Mouse (Mus musculus): ENCODE data around the gene Sp140. TPM values are rescaled to one million over a fixed set of nuclear protein-coding genes. Genes with fewer than 3 reads are reported as not detected.
"Not testable (repeated sequence)": the region's sequence is repeated elsewhere in the genome, so short reads cannot be mapped to it uniquely, and the experiment has no call there.

Gene Sp140
- total RNA-seq, 2 experiments from 2014 or later, result 0.43 to 0.77 TPM

GRCm38 (mm10) chr1:85649881-85650280, 49.7 kb downstream of the Sp140 start, which contains the start of gene Sp100:
Sp100 (plus strand) TSS chr1:85649988.
- not testable (repeated sequence) for DNase-seq

GRCm38 (mm10) chr1:85650524-85650923, 50.3 kb downstream of the Sp140 start:
- DNase-seq, result not testable (repeated sequence)

- DNase-seq, result peak; percentile 5
Measured at GRCm38 (mm10) chr1:85651770-85652275, 51.6 kb downstream of the Sp140 start.

DNA sequence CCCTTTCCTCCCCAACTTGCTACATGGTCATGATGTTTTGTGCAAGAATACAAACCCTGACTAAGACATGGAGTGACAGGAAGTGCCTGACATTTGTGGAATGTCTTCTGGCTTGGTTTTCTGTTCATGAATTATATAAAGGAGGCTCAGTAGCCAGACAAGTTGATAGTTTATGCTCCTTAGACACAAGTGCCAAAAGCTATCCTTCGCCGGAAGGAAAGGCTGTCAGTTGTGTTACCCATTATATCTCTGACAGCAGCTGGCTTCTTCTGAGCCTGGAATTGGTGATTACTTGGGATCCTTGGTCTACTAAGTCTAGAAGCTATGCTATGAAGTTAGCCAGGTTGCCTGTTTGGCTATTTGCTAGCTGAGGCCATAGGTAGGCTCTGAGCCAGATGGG, 57.0 kb downstream of the Sp140 start:
- DNase-seq, result not testable (repeated sequence)

- DNase-seq, result no peak
Measured at GRCm38 (mm10) chr1:85664266-85664665, 64.1 kb downstream of the Sp140 start.

DNA sequence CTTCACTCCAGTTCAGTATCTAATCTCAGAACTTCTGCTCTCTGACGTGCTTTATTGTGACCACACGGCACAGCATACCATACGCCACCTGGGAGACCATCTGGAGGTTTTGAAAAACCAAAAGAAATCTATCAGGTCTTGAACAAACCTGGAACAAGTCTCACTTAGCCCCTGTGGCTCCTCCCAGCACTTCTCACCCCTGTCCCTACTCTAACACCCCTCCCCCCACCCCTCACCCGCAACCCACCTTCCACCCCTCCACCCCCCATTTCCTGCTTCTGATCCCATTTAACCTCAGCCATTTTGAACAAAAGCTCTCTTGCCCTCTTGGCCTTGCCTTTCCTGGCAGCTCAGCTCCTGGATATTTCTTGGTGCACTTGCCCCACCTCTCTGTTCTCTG, 80.0 kb downstream of the Sp140 start:
- no peak for DNase-seq

DNA sequence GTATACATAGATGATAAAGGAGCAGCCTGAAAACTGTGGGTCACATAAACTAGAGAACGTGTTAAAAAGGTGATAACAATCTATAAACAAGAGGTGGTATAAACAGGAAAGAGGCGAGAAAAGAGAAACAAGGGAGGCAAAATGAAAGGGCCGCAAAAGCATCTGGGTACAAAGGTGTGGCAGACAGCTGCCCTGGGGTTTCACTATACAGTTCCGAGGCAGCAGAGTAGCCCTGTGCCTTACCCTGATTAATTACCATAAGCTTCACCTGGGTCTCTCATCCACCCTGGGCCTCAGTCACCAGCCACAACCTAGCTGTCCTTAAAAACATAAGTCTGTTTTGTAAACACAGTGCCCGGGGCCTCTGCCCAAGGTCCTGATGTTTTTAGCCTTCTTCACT, 86.5 kb downstream of the Sp140 start:
- DNase-seq, result no peak

DNA sequence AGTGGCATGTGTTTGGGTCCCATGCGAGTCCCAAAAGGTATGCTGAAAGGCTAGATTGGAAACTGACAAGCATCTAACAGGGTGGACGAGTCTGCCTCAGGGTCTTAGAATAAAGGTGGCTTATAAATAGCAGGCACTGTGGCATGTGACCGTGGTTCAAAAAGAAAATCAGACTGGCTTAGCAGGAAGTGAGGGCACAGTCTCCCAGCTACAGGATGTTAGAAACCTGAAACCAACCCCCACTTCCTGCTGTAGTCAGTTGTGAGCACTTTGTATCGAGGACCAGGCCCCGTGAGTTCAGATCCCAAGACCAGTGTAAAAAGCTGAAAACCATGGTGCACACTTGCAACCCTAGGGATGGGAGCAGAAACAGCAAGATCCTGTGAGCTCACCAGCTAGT, 87.2 kb downstream of the Sp140 start:
- DNase-seq, result no peak

DNA sequence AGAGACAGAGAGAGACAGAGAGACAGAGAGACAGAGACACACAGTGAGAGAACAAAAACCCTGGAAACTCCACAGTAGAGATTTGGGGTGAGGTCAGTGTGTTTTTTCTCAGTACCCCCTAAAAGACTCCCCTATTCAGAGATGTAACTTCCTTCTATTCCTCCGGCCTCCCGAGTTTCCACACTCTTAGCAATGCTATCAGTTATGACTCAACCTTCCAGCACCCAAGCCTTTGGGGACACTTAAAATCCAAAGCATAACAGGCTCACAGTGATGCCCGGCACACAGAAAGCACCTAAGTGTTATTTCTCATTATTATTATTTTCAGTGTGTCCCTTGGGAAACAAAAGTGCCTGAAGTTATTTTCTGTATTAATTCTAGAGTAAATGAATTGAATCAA, 90.4 kb downstream of the Sp140 start:
- no peak for DNase-seq

GRCm38 (mm10) chr1:85692281-85692680, 92.1 kb downstream of the Sp140 start:
- no peak for DNase-seq

DNA sequence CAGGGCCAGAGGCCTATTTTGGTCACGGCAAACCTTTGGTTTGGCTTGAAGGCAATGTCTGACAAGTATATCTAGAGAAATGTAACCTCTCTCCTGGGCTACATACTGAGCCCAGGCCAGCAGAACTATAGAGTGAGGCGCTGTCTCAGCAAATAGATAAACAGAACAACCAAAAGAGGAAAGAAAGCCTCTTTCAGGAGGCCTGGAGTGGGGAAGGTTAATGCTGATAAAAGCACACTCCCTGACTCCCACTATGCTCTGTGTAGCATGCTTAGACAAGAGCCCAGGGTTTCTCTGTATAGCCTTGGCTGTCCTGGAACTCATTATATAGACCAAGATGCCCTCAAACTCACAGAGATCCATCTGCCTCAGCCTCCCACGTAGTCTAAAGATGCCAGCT, 93.1 kb downstream of the Sp140 start:
- DNase-seq, result no peak

Other genes with a start within 250 kb of the Sp140 start
- gene G530012D18Rik, start 24.7 kb upstream of the Sp140 start, total RNA-seq (2021), result not detected
- 1 to 10 TPM in 1 of 2 experiments, under 1 TPM in 1; 0.78 to 1.0 TPM for gene Sp110, start 1.6 kb upstream of the Sp140 start, total RNA-seq (2021)
- gene Sp100, start 49.6 kb downstream of the Sp140 start, total RNA-seq (2021), result 1 to 10 TPM; 2.6 to 3.0 TPM
- gene A630001G21Rik, start 178.3 kb downstream of the Sp140 start, total RNA-seq (2021), result under 1 TPM; 0.38 to 0.52 TPM
- gene Cab39, start 193.1 kb downstream of the Sp140 start, total RNA-seq (2021), result 100 to 1,000 TPM; 142 to 153 TPM